Mouse (Mus musculus) spleen, adult 2 months (tissue): ENCODE measurements around the gene Rab3c. TPM values are rescaled to one million over a fixed set of nuclear protein-coding genes. Genes with fewer than 3 reads are reported as not detected.

Experiments
- DNase-seq, 2 experiments: peaks; one replicate each; pipeline versions ENCODE4 v3.0.0 to v3.0.0-alpha.2; 2012 to 2021; ENCODE audit warnings: low spot score in 2 of 2, low read depth in 1 of 2
- H3K27ac ChIP-seq: fragments of 200-500 bp; 2 replicates; pipeline ENCODE4 v1.5.1; 2012; ENCODE audit warnings: low read length, inconsistent platforms; ENCODE audit not compliant: insufficient read depth
- H3K27me3 ChIP-seq: fragments of 200-500 bp; 2 replicates; pipeline ENCODE4 v1.6.1; 2012; ENCODE audit warnings: mild to moderate bottlenecking, moderate library complexity, low read length, inconsistent platforms; ENCODE audit not compliant: control insufficient read depth, insufficient read depth
- H3K36me3 ChIP-seq: fragments of 200-500 bp; 2 replicates; pipeline ENCODE4 v1.6.1; 2012; ENCODE audit warnings: mild to moderate bottlenecking, low read length, inconsistent platforms; ENCODE audit not compliant: control insufficient read depth, insufficient read depth
- H3K4me1 ChIP-seq: fragments of 200-500 bp; 2 replicates; pipeline ENCODE4 v1.6.1; 2011; ENCODE audit warnings: inconsistent platforms; ENCODE audit not compliant: control insufficient read depth, insufficient read depth, insufficient read length
- H3K4me3 ChIP-seq: fragments of 200-500 bp; 2 replicates; pipeline ENCODE4 v1.5.1; 2011; ENCODE audit warnings: mild to moderate bottlenecking, inconsistent platforms; ENCODE audit not compliant: insufficient read depth, insufficient read length; ENCODE audit errors: extremely low read depth
- CTCF ChIP-seq: fragments of 200-500 bp; IDR thresholded peaks from 2 replicates; pipeline ENCODE4 v1.5.1; 2011; ENCODE audit warnings: mild to moderate bottlenecking, inconsistent platforms; ENCODE audit not compliant: insufficient read depth, insufficient read length, insufficient replicate concordance; ENCODE audit errors: extremely low read depth
- POLR2A ChIP-seq: fragments of 200-500 bp; IDR thresholded peaks from 2 replicates; pipeline ENCODE4 v1.6.1; 2011; ENCODE audit warnings: low read depth, low read length, inconsistent platforms
- WGBS: fragments of 180-500 bp; shearing (Covaris S2); methylation state at CpG from one replicate; pipeline ENCODE4 v1.1.7; 2018; 5-methylcytosine and 5-hydroxymethylcytosine counted together
- polyA plus RNA-seq: library from polyadenylated mRNA; depleted of rRNA; stranded (reverse); fragments of >200 nt; gene quantifications from 2 replicates; pipeline ENCODE4 v1.2.3, GENCODE M21; 2012

Gene Rab3c
- polyA plus RNA-seq, 1 experiment: not detected

- TF ChIP-seq POLR2A (no peak), CTCF (no peak)
- Histone ChIP-seq H3K27ac (no peak overlapping the region), H3K27me3 (peaks cover 7% of the 10 kb centered on the region; the same call in 1 of the 2 replicates), H3K4me3 (no peak overlapping the region; the same call in 1 of the 2 replicates), H3K4me1 (no peaks in the 10 kb centered on the region), H3K36me3 (no peaks in the 10 kb centered on the region)
- WGBS: 66% methylated on average over 9 of the region's 9 CpGs
- no peak for DNase-seq
Measured at GRCm38 (mm10) chr13:110278976-110279736, 1.6 kb downstream of the Rab3c start.

- Histone ChIP-seq H3K4me1 (no peaks in the 10 kb centered on the region), H3K4me3 (no peak overlapping the region), H3K27me3 (peaks cover 7% of the 10 kb centered on the region; the same call in 1 of the 2 replicates), H3K27ac (no peak overlapping the region), H3K36me3 (no peaks in the 10 kb centered on the region)
- DNase-seq: no peak
- TF ChIP-seq POLR2A (no peak), CTCF (no peak)
Measured at GRCm38 (mm10) chr13:110277709-110278108, 3.1 kb downstream of the Rab3c start.

- no peak overlapping the region for H3K27ac ChIP-seq
- 92% methylated on average over 3 of the region's 3 CpGs for WGBS
- no peak for TF ChIP-seq CTCF
- no peak for TF ChIP-seq POLR2A
- no peaks in the 10 kb centered on the region for H3K4me1 ChIP-seq
- no peaks in the 10 kb centered on the region for H3K36me3 ChIP-seq
- peaks cover 5% of the 10 kb centered on the region; the same call in 1 of the 2 replicates for H3K27me3 ChIP-seq
- no peak overlapping the region for H3K4me3 ChIP-seq
- DNase-seq: no peak
Measured at GRCm38 (mm10) chr13:110275471-110275870, 5.3 kb downstream of the Rab3c start.

GRCm38 (mm10) chr13:110260649-110261048 is 20.1 kb downstream of the Rab3c start:
- 59% methylated on average over 1 of the region's 1 CpGs for WGBS
- Histone ChIP-seq H3K27me3 (no peaks in the 10 kb centered on the region), H3K4me1 (no peaks in the 10 kb centered on the region), H3K36me3 (no peaks in the 10 kb centered on the region), H3K4me3 (no peak overlapping the region), H3K27ac (no peak overlapping the region)
- TF ChIP-seq POLR2A (no peak), CTCF (no peak)
- no peak for DNase-seq

- Histone ChIP-seq H3K4me1 (no peaks in the 10 kb centered on the region), H3K27me3 (no peaks in the 10 kb centered on the region), H3K27ac (no peak overlapping the region), H3K4me3 (no peak overlapping the region), H3K36me3 (no peaks in the 10 kb centered on the region)
- TF ChIP-seq CTCF (no peak), POLR2A (no peak)
- no peak for DNase-seq
- 91% methylated on average over 5 of the region's 5 CpGs for WGBS
Measured at GRCm38 (mm10) chr13:110251453-110251852, 29.3 kb downstream of the Rab3c start.

- no peak for DNase-seq
- H3K36me3 ChIP-seq: no peaks in the 10 kb centered on the region
- no peak overlapping the region for H3K27ac ChIP-seq
- WGBS: 79% methylated on average over 2 of the region's 2 CpGs
- TF ChIP-seq CTCF (no peak), POLR2A (no peak)
- no peak overlapping the region for H3K4me3 ChIP-seq
- no peaks in the 10 kb centered on the region for H3K27me3 ChIP-seq
- H3K4me1 ChIP-seq: no peaks in the 10 kb centered on the region
Measured at GRCm38 (mm10) chr13:110248481-110248880, 32.3 kb downstream of the Rab3c start.

- no peaks in the 10 kb centered on the region for H3K27me3 ChIP-seq
- no peak for TF ChIP-seq POLR2A
- TF ChIP-seq CTCF: no peak
- no peak overlapping the region for H3K27ac ChIP-seq
- H3K36me3 ChIP-seq: no peaks in the 10 kb centered on the region
- no peak for DNase-seq
- WGBS: 74% methylated on average over 3 of the region's 3 CpGs
- H3K4me3 ChIP-seq: no peak overlapping the region
- H3K4me1 ChIP-seq: no peaks in the 10 kb centered on the region
Measured at GRCm38 (mm10) chr13:110238970-110239369, 41.8 kb downstream of the Rab3c start.
